Mouse (Mus musculus) brain, embryonic 14.5 days (tissue): ENCODE data around the gene Dpp7.

ENCODE experiments used
- CTCF ChIP-seq: fragments of 200-500 bp; IDR thresholded peaks from 2 replicates; pipeline ENCODE4 v1.5.1; 2012; ENCODE audit warnings: inconsistent platforms, mild to moderate bottlenecking, moderate library complexity, borderline replicate concordance; ENCODE audit not compliant: insufficient read depth, insufficient read length; ENCODE audit errors: extremely low read depth
- POLR2A ChIP-seq: fragments of 200-500 bp; IDR thresholded peaks from 2 replicates; pipeline ENCODE4 v1.6.1; 2012; ENCODE audit warnings: mild to moderate bottlenecking, inconsistent platforms, borderline replicate concordance; ENCODE audit not compliant: poor library complexity, insufficient read depth, insufficient read length, severe bottlenecking; ENCODE audit errors: extremely low read depth

GRCm38 (mm10) chr2:25384492-25384891 is 28.3 kb upstream of the Dpp7 start:
- TF ChIP-seq CTCF: no peak
- no peak for TF ChIP-seq POLR2A
